In genomic region chr2:132607141-132608093, GRCm38 (mm10) we compare ENCODE assay signal across 8 mouse cellular contexts. TPM values are rescaled to one million over a fixed set of nuclear protein-coding genes. Genes with fewer than 3 reads are reported as not detected.
DNase-seq lines count a peak whose midpoint lies in the region; ATAC-seq and TF ChIP-seq lines count a peak whose summit lies in the region.

No protein-coding gene starts in this region.

- no peak overlapping the region for H3K4me3 ChIP-seq in embryonic facial prominence, embryonic 13.5 days
- no peak overlapping the region for H3K4me3 ChIP-seq in lung, postnatal 0 days (ENCODE audit: low read depth, low read length)

- H3K36me3 ChIP-seq in embryonic facial prominence, embryonic 13.5 days, result no peaks in the 10 kb centered on the region
- H3K36me3 ChIP-seq in lung, postnatal 0 days (ENCODE audit: insufficient read depth, low read length), result no peaks in the 10 kb centered on the region

- 38% methylated on average over 10 of the region's 10 CpGs for WGBS in embryonic facial prominence, embryonic 13.5 days
- WGBS in lung, postnatal 0 days, result 32% methylated on average over 10 of the region's 10 CpGs

- no peaks in the 10 kb centered on the region for H3K9me3 ChIP-seq in embryonic facial prominence, embryonic 13.5 days
- no peaks in the 10 kb centered on the region for H3K9me3 ChIP-seq in lung, postnatal 0 days (ENCODE audit: low read length)

- peak; percentile 50; the same call in 1 of the 2 replicates for ATAC-seq in embryonic facial prominence, embryonic 13.5 days (ENCODE audit: insufficient number of reproducible peaks, insufficient read depth, low FRiP score, low TSS enrichment, low read depth)
- ATAC-seq in lung, postnatal 0 days, result peak; percentile 28; the same call in 1 of the 2 replicates

- no peak overlapping the region; the same call in 1 of the 2 replicates for H3K4me2 ChIP-seq in embryonic facial prominence, embryonic 13.5 days
- H3K4me2 ChIP-seq in lung, postnatal 0 days (replicated peaks; ENCODE audit: low read depth, low read length), result no peak overlapping the region

- TF ChIP-seq CTCF in lung, postnatal 0 days (IDR thresholded peaks at IDR 0.05), result no peak

- H3K9ac ChIP-seq in embryonic facial prominence, embryonic 13.5 days, result 0 out of 2 replicates have a peak overlapping the region, but pooled peaks have one; percentile 7
- no peak overlapping the region for H3K9ac ChIP-seq in lung, postnatal 0 days (replicated peaks; ENCODE audit: low read depth)

- peak overlapping the region; percentile 39; the same call in 1 of the 2 replicates for H3K27ac ChIP-seq in embryonic facial prominence, embryonic 13.5 days
- H3K27ac ChIP-seq in lung, postnatal 0 days (ENCODE audit: low read length), result no peak overlapping the region

- H3K27me3 ChIP-seq in embryonic facial prominence, embryonic 13.5 days, result no peaks in the 10 kb centered on the region
- no peaks in the 10 kb centered on the region for H3K27me3 ChIP-seq in lung, postnatal 0 days (replicated peaks; ENCODE audit: insufficient read depth, low read length)

- no peak for TF ChIP-seq EP300 in lung, postnatal 0 days (IDR thresholded peaks at IDR 0.05)

- DNase-seq in 416B (ENCODE audit: low read depth), result peak; percentile 30
- DNase-seq in CD4-positive helper T cell, adult 2 months (ENCODE audit: low read depth, low spot score), result peak; percentile 90
- DNase-seq in heart, postnatal 4 days, result peak; percentile 27
- peak; percentile 46 for DNase-seq in lung, postnatal 0 days (ENCODE audit: low spot score)
- peak; percentile 28 for DNase-seq in right cerebral cortex, postnatal 4 days
- DNase-seq in cerebellum, postnatal 10 days, result no peak
- DNase-seq in cerebellum, adult 8-10 months, result no peak

- H3K4me1 ChIP-seq in embryonic facial prominence, embryonic 13.5 days, result peaks cover 15% of the 10 kb centered on the region
- H3K4me1 ChIP-seq in lung, postnatal 0 days (ENCODE audit: insufficient read depth, low read depth, low read length), result no peaks in the 10 kb centered on the region

RNA-seq across cellular contexts. Expression of gene Gpcpd1, which starts 19.9 kb away (rescaled TPM):
- polyA plus RNA-seq in embryonic facial prominence, embryonic 13.5 days (2015; fragmentation: Nextera tagmentation; extraction: Ambion mirVana), result 54.7 and 56.4 TPM in 2 replicates
- total RNA-seq in heart, postnatal 4 days (2021), result 10 to 100 TPM; 62.0 to 71.1 TPM
- 47.9 and 52.2 TPM in 2 replicates for polyA plus RNA-seq in lung, postnatal 0 days (2015; fragmentation: Nextera tagmentation; extraction: Ambion mirVana)

Comparison
In these comparisons a context has a peak if more than half of its experiments do, and no peak if none do; other contexts are left out.
1. DNase-seq: peak in 416B (single experiment), CD4-positive helper T cell, adult 2 months (single experiment), heart, postnatal 4 days (single experiment), lung, postnatal 0 days (single experiment) and right cerebral cortex, postnatal 4 days (single experiment); none in cerebellum, postnatal 10 days (0 of 2) and cerebellum, adult 8-10 months (single experiment).